Mouse (Mus musculus) midbrain, embryonic 11.5 days (tissue): ENCODE measurements around the gene Gnptg. TPM values are rescaled to one million over a fixed set of nuclear protein-coding genes. Genes with fewer than 3 reads are reported as not detected.

Experiments
- ATAC-seq: fragments of 200-750 bp; cut with Nextera tagmentation; 2 replicates; pipeline ENCODE4 v1.8.0; 2017; ENCODE audit warnings: moderate TSS enrichment, moderate library complexity; ENCODE audit not compliant: low FRiP score
- DNase-seq: peaks from one replicate; pipeline ENCODE4 v3.0.0; 2015; ENCODE audit warnings: low spot score; ENCODE audit errors: missing footprints
- H3K27ac ChIP-seq: fragments of 300-500 bp; sonication (generic); 2 replicates; pipeline ENCODE4 v1.5.1; 2014; ENCODE audit warnings: low read depth, low read length
- H3K27me3 ChIP-seq: fragments of 300-500 bp; sonication (generic); 2 replicates; pipeline ENCODE4 v1.6.1; 2014; ENCODE audit warnings: mild to moderate bottlenecking, low read length, moderate library complexity, mixed read lengths; ENCODE audit not compliant: control insufficient read depth, insufficient read depth
- H3K36me3 ChIP-seq: fragments of 300-500 bp; sonication (generic); 2 replicates; pipeline ENCODE4 v1.6.1; 2014; ENCODE audit warnings: mild to moderate bottlenecking, low read length, moderate library complexity, mixed read lengths; ENCODE audit not compliant: control insufficient read depth, insufficient read depth
- H3K4me1 ChIP-seq: fragments of 300-500 bp; sonication (generic); 2 replicates; pipeline ENCODE4 v1.6.1; 2014; ENCODE audit warnings: low read length; ENCODE audit not compliant: control insufficient read depth, insufficient read depth
- H3K4me2 ChIP-seq: fragments of 300-500 bp; sonication (generic); 2 replicates; pipeline ENCODE4 v1.6.1; 2014; ENCODE audit warnings: mild to moderate bottlenecking, moderate library complexity
- H3K4me3 ChIP-seq: fragments of 300-500 bp; sonication (generic); 2 replicates; pipeline ENCODE4 v1.5.1; 2014; ENCODE audit warnings: low read depth, low read length
- H3K9ac ChIP-seq: fragments of 300-500 bp; sonication (generic); 2 replicates; pipeline ENCODE4 v1.6.1; 2014; ENCODE audit warnings: low read length
- H3K9me3 ChIP-seq: fragments of 300-500 bp; sonication (generic); 2 replicates; pipeline ENCODE4 v1.6.1; 2016; ENCODE audit warnings: low read length; ENCODE audit not compliant: control insufficient read depth
- WGBS: fragments of 180-500 bp; shearing (Covaris S2); extraction: QIAGEN DNeasy Blood & Tissue Kit; methylation state at CpG from one replicate; pipeline ENCODE4 v1.1.7; 2014; 5-methylcytosine and 5-hydroxymethylcytosine counted together
- polyA plus RNA-seq: library from polyadenylated mRNA; unstranded; fragments of >200 nt; fragmentation: Nextera tagmentation; extraction: Ambion mirVana; gene quantifications from 2 replicates; pipeline ENCODE4 v1.2.1, GENCODE M21; 2014

Gnptg gene
- polyA plus RNA-seq, 1 experiment from 2014 or later: 63.2 TPM

DNA sequence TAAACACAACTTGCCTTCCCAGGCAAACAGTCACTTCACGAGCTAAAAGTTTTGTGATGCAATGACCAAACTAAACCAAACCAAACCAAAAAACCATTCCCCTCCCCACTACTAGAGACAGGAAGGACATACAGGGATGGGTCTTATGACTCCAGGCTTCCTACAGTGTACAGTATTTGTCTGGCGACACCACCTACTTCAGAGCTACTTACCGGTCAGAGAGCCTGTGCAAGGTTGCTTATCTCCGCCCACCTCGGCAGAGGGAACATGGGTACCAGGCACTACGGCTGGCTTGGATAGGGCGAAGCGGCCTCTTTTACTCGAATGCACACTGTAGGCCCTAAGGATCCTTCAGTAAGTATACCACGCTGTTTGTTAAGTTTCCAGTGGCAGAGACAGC, 32.4 kb upstream of the Gnptg start:
- no peak overlapping the region for H3K27ac ChIP-seq
- peaks cover 17% of the 10 kb centered on the region for H3K4me1 ChIP-seq
- ATAC-seq (no peak), DNase-seq (peak; percentile 84)
- peak overlapping the region; percentile 98 for H3K4me3 ChIP-seq
- 1% methylated on average over 10 of the region's 10 CpGs for WGBS
- H3K4me2 ChIP-seq: peak overlapping the region; percentile 99
- H3K36me3 ChIP-seq: peaks cover 12% of the 10 kb centered on the region
- H3K9ac ChIP-seq: peak overlapping the region; percentile 100
- H3K27me3 ChIP-seq: no peaks in the 10 kb centered on the region
- no peaks in the 10 kb centered on the region for H3K9me3 ChIP-seq

DNA sequence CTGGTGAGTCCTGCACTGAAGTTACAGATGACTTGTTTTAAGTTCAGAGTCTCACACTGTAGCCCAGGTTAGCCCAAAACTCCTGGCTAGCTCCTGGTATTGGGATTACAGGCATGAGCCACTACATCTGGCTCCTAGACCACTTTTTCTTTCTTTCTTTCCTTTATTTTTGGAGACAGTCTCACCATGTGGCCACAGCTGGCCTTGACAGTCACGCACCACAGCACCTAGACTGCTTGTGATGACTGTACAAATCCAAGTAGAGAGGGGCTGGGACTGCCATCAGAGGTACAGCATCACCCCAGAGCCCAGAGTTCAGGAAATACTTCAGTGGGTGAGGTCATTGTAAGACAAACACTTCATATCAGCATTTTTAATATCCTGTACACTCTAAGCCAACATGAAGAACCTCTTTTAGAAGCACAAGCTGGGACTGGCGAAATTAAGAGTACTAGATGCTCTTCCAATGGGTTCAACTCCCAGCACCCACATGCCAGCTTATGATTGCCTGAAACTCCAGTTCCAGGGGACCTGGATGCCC, 30.9 kb upstream of the Gnptg start:
- H3K9ac ChIP-seq: peak overlapping the region; percentile 20; the same call in 1 of the 2 replicates
- peaks cover 24% of the 10 kb centered on the region for H3K36me3 ChIP-seq
- 93% methylated on average over 2 of the region's 2 CpGs for WGBS
- no peaks in the 10 kb centered on the region for H3K27me3 ChIP-seq
- H3K4me2 ChIP-seq: peak overlapping the region; percentile 99
- peaks cover 17% of the 10 kb centered on the region for H3K4me1 ChIP-seq
- H3K4me3 ChIP-seq: peak overlapping the region; percentile 98
- ATAC-seq: no peak
- no peaks in the 10 kb centered on the region for H3K9me3 ChIP-seq
- DNase-seq: no peak
- H3K27ac ChIP-seq: no peak overlapping the region

DNA sequence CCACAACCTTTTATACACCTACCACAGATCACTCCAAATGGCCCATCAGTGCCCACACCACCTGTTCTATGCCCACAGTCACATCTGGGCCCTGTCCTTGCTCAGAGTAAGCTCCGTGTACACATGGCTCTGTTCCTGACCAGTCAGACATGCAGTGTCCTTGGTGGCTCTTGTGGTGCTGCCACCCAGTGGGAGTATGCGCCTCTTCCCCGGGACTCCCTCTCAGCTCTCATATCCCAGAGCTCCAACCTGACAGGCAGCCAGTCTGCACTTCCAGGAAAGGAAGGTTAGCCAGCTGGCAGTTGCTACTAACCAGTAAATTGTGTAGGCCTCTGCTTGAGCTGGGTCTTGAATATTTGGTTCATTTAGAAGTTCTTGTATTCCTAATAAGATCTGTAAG, 24.5 kb upstream of the Gnptg start:
- Histone ChIP-seq H3K9ac (no peak overlapping the region), H3K36me3 (peaks cover 54% of the 10 kb centered on the region), H3K4me2 (no peak overlapping the region), H3K9me3 (no peaks in the 10 kb centered on the region), H3K27ac (no peak overlapping the region), H3K27me3 (no peaks in the 10 kb centered on the region), H3K4me3 (no peak overlapping the region), H3K4me1 (no peaks in the 10 kb centered on the region; the same call in 1 of the 2 replicates)
- DNase-seq: no peak
- ATAC-seq: 0 out of 2 replicates have a peak, but pooled peaks have one; percentile 48
- 72% methylated on average over 3 of the region's 3 CpGs for WGBS

DNA sequence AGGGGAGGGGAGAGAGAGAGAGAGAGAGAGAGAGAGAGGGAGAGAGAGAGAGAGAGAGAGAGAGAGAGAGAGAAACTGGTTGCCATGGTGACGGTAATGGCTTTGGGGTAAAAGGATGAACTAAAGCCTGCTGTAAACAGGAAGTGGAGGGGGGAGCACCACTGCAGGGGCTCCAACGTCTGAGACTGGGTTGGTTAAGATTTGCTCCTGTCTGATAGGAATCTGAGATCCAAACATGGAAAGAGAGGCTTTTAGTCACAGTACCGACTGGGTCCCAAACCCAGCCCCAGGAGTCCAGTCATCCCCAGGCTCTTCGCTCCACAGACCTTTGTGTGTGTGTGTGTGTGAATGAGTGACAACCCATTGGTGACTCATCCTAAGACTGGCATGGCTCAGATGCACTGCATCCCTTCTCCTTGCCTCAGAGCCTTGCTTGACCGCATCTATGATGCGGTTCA, 17.9 kb upstream of the Gnptg start:
- 59% methylated on average over 6 of the region's 6 CpGs for WGBS
- no peak overlapping the region for H3K4me3 ChIP-seq
- no peak overlapping the region for H3K9ac ChIP-seq
- H3K4me2 ChIP-seq: no peak overlapping the region
- H3K27ac ChIP-seq: no peak overlapping the region
- DNase-seq: no peak
- H3K4me1 ChIP-seq: peaks cover 29% of the 10 kb centered on the region
- no peak for ATAC-seq
- no peaks in the 10 kb centered on the region for H3K9me3 ChIP-seq
- H3K27me3 ChIP-seq: peaks cover 13% of the 10 kb centered on the region
- H3K36me3 ChIP-seq: peaks cover 6% of the 10 kb centered on the region

DNA sequence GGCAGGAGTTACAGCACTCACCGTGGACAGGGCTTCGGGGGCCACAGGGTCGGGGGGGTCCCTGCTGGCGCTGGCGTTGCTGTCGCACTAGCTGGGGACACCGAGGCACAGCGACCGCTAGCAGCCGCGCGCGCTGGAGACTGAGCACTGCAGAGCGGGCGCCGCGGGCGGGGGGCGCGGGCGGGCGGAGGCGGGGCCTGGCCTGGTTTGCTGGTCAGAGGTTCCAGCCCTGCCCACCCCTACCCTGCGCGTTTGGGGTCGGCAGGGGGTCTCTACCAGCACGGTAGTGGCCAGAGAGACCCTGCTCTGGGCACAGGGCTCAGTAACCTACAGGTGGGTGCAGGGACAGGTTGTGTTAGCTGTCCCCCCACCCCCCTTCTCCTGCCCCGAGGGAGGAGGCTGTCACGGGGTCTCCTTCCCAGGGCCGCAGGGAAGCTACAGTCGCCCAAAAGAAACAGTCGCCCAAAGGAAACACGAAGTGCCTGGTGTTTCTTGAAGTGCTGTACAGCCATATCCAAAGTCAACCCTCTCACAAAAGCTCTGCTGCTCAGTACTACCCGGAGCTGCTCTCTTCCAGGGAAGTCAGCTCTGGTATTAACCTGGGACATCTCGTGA, 16.3 kb upstream of the Gnptg start, which contains the start of gene Baiap3:
Baiap3 (minus strand) TSS at position 225 of the 615 bp plus-strand sequence.
- Histone ChIP-seq H3K27ac (no peak within 1 kb of the TSS), H3K4me3 (peak within 1 kb of the TSS; percentile 25), H3K36me3 (no peaks in the 10 kb centered on the region), H3K9ac (peak within 1 kb of the TSS; percentile 36), H3K4me1 (peaks cover 38% of the 10 kb centered on the region), H3K27me3 (peaks cover 13% of the 10 kb centered on the region), H3K4me2 (peak within 1 kb of the TSS; percentile 48), H3K9me3 (no peaks in the 10 kb centered on the region)
- DNase-seq (peak; percentile 94), ATAC-seq (peak; percentile 62)
- 5% methylated on average over 33 of the region's 35 CpGs for WGBS

DNA sequence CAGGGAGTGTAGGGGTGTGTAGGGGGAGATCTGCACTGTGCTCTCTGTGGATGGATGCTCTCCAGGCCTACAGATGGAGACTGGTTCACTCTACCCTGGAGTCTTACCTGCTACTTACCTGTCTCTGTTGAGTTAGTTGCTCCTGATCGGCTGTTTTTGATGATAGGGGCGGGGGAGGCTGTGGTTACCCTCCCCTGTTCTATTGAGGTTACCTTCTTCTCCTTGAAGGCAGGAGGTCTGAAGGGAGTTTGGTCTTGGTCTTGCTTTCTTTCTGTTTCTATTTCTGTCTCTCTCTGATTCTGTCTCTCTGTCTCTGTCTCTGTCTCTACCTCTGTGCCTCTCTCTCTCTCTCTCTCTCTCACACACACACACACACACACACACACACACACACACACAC, 15.2 kb upstream of the Gnptg start:
- Histone ChIP-seq H3K9ac (no peak overlapping the region), H3K36me3 (no peaks in the 10 kb centered on the region), H3K9me3 (no peaks in the 10 kb centered on the region), H3K27me3 (peaks cover 13% of the 10 kb centered on the region), H3K4me1 (peaks cover 38% of the 10 kb centered on the region), H3K27ac (no peak overlapping the region), H3K4me2 (no peak overlapping the region), H3K4me3 (no peak overlapping the region)
- ATAC-seq (no peak), DNase-seq (no peak)
- 52% methylated on average over 2 of the region's 2 CpGs for WGBS

DNA sequence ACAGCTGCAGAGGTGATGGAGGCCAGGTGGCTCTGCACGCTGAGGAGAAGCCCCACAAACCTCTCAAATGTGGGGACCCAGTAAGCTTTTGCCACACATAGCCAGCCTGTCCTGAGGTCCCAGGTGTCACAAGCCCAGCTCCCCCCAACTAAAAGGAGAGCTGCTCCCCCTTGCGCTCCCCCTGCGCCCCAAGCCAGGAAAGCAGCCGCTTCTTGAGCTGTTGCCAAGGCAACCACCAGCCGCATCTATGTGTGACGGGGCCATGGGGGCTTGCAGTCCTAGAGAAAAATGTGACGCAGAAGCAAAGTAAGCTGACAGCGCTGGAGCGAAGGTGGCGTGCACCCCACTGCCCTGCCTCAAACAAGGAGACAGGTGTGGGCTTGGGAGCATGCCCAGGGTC, 13.8 kb upstream of the Gnptg start:
- peaks cover 13% of the 10 kb centered on the region for H3K27me3 ChIP-seq
- DNase-seq: no peak
- H3K36me3 ChIP-seq: no peaks in the 10 kb centered on the region
- H3K4me1 ChIP-seq: peaks cover 38% of the 10 kb centered on the region
- WGBS: 11% methylated on average over 10 of the region's 10 CpGs
- H3K4me2 ChIP-seq: peak overlapping the region; percentile 15
- H3K4me3 ChIP-seq: no peak overlapping the region
- peak; percentile 5; the same call in 1 of the 2 replicates for ATAC-seq
- no peak overlapping the region for H3K27ac ChIP-seq
- no peaks in the 10 kb centered on the region for H3K9me3 ChIP-seq
- peak overlapping the region; percentile 22; the same call in 1 of the 2 replicates for H3K9ac ChIP-seq

DNA sequence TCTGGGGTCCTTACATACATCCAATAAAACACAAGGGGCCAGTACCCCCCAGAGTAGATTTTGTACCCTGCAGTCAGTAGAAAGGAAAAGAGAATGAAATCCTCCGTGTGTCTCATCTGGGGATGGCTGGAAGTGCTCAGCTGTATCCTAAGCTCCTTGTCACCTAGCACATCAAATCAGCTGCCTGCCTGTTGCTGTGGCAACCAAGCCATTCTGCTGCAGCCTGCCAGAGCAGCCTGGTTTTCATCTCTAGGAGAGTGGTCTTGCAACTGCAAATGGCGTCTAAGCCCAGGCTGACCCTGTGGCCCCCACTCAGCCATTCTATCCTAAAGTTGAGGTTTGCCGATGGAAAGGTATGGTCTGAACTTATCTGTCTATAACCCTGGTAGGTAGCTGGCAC, 12.7 kb upstream of the Gnptg start:
- Histone ChIP-seq H3K27me3 (peaks cover 13% of the 10 kb centered on the region), H3K9me3 (no peaks in the 10 kb centered on the region), H3K9ac (no peak overlapping the region), H3K36me3 (no peaks in the 10 kb centered on the region), H3K4me2 (no peak overlapping the region), H3K4me3 (no peak overlapping the region), H3K4me1 (peaks cover 36% of the 10 kb centered on the region), H3K27ac (no peak overlapping the region)
- peak; percentile 67 for ATAC-seq
- DNase-seq: peak; percentile 90
- 14% methylated on average over 3 of the region's 3 CpGs for WGBS

DNA sequence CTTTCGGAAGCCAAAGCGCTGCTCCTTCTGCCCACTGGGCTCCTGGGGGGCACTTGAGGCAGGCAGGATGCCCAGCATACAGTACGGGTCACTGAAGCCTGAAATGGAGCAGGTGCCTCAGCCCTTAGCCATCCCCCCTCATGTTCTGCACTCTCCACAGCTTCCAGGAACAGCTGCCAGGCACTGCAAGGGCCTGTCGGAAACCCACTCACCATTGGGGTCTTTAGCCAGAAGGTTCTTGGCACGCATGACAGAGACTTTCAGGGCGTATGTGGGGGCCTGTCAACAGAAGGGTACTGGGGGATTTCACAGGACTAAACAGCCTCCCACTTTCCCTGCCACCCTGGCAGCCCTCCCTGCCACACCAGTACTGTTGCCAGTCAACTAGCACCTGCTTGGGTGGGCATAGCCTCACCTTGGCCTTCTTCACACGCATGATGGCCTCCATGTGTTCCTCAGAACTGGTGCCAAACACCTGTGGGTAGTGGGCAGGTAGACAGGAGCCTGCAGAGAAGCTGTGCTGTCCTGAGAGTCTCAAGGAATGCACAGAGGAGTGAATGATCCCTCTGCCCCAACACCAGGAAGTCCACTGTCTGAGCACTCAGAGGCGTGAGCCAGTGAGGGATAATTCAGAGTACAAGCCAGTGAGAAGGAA, 10.4 kb upstream of the Gnptg start:
- Histone ChIP-seq H3K4me1 (peaks cover 26% of the 10 kb centered on the region), H3K36me3 (no peaks in the 10 kb centered on the region), H3K27me3 (peaks cover 5% of the 10 kb centered on the region; the same call in 1 of the 2 replicates), H3K9ac (no peak overlapping the region), H3K4me3 (no peak overlapping the region), H3K4me2 (no peak overlapping the region), H3K9me3 (no peaks in the 10 kb centered on the region), H3K27ac (no peak overlapping the region)
- DNase-seq (peak; percentile 68), ATAC-seq (no peak)
- WGBS: 79% methylated on average over 8 of the region's 8 CpGs
